Mouse (Mus musculus) G1E-ER4 (cell line): ENCODE results near the gene Insyn1. TPM values are rescaled to one million over a fixed set of nuclear protein-coding genes. Genes with fewer than 3 reads are reported as not detected.

Experiments
- GATA1 ChIP-seq: IDR thresholded peaks from one replicate; pipeline ENCODE4 v1.8.0; 2012; ENCODE audit warnings: low read length, inconsistent platforms
- polyA plus RNA-seq: library from polyadenylated mRNA; stranded (reverse); fragments of >175 nt; gene quantifications from 2 replicates; pipeline ENCODE4 v1.2.3, GENCODE M21; 2012

The Insyn1 gene
- not detected in 2 replicates for polyA plus RNA-seq

GRCm38 (mm10) chr9:58487851-58488801 is at the start of gene Insyn1:
TSS of gene Insyn1 (plus strand) at chr9:58488603.
- TF ChIP-seq GATA1 = no peak

- no peak for TF ChIP-seq GATA1
Observed at GRCm38 (mm10) chr9:58438921-58439396, 49.4 kb upstream of the Insyn1 start.

- TF ChIP-seq GATA1 = no peak
Observed at GRCm38 (mm10) chr9:58440100-58440499, 48.3 kb upstream of the Insyn1 start.

GRCm38 (mm10) chr9:58440614-58441013 is 47.8 kb upstream of the Insyn1 start:
- no peak for TF ChIP-seq GATA1

- no peak for TF ChIP-seq GATA1
Observed at GRCm38 (mm10) chr9:58441351-58442104, 46.9 kb upstream of the Insyn1 start.

GRCm38 (mm10) chr9:58442105-58443010 is 46.0 kb upstream of the Insyn1 start:
- TF ChIP-seq GATA1 = no peak

- TF ChIP-seq GATA1 = no peak
Observed at GRCm38 (mm10) chr9:58443061-58443460, 45.3 kb upstream of the Insyn1 start.

GRCm38 (mm10) chr9:58446829-58447228 is 41.6 kb upstream of the Insyn1 start:
- no peak for TF ChIP-seq GATA1

GRCm38 (mm10) chr9:58447997-58448595 is 40.3 kb upstream of the Insyn1 start:
- TF ChIP-seq GATA1 = no peak

- TF ChIP-seq GATA1 = no peak
Observed at GRCm38 (mm10) chr9:58449526-58449925, 38.9 kb upstream of the Insyn1 start.

- no peak for TF ChIP-seq GATA1
Observed at GRCm38 (mm10) chr9:58453791-58454378, 34.5 kb upstream of the Insyn1 start.

GRCm38 (mm10) chr9:58454886-58455285 is 33.5 kb upstream of the Insyn1 start:
- no peak for TF ChIP-seq GATA1

GRCm38 (mm10) chr9:58455798-58456197 is 32.6 kb upstream of the Insyn1 start:
- no peak for TF ChIP-seq GATA1

GRCm38 (mm10) chr9:58457481-58457955 is 30.9 kb upstream of the Insyn1 start:
- no peak for TF ChIP-seq GATA1
